1 mouse cellular context compared by ENCODE assay signal in the genomic region with DNA sequence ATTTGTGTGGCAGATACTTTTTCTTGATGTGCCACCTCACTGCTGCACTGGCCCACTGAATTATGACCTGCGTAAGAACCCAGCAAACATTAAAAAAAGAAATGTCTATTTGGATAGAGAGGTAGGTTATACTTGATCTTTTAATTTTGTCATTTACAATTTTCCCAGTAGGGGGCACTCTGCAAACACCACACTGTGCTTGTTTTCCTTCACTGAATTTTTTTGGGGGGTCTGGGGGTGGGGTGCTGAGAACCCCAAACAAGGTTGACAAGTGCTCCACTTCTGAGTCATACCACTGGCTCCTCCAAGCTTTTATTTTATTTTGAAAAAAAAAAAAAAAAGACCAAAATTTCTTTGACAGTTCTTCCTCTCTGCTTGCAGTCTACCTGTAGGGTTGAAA.
TF ChIP-seq lines count a peak whose summit lies in the region.

No protein-coding gene starts in this region.

TF ChIP-seq in MEL, 35 proteins besides CTCF, POLR2A, EP300 and RAD21:
- TF ChIP-seq SMC3 (IDR thresholded peaks at IDR 0.05; ENCODE audit: low read depth, low read length) (peak; percentile 51), ZC3H11A (IDR thresholded peaks at IDR 0.05; ENCODE audit: low read depth, low read length) (peak; percentile 56), ELF1 (IDR thresholded peaks at IDR 0.05; ENCODE audit: low read depth, low read length) (no peak)
